Mouse (Mus musculus) limb, embryonic 14.5 days (tissue): ENCODE measurements around the gene Ocm. TPM values are rescaled to one million over a fixed set of nuclear protein-coding genes. Genes with fewer than 3 reads are reported as not detected.

Source experiments
- ATAC-seq: fragments of 200-750 bp; cut with Nextera tagmentation; 2 replicates; pipeline ENCODE4 v1.8.0; 2017; ENCODE audit warnings: low read depth, moderate number of reproducible peaks, moderate TSS enrichment; ENCODE audit not compliant: low FRiP score
- DNase-seq: peaks from one replicate; pipeline ENCODE4 v3.0.0-alpha.2; 2015; ENCODE audit warnings: low spot score
- H3K27ac ChIP-seq: fragments of 300-500 bp; sonication (generic); replicated peaks from 2 replicates; pipeline ENCODE4 v1.5.1; 2014; ENCODE audit warnings: low read depth, mild to moderate bottlenecking, low read length, moderate library complexity, mixed read lengths
- H3K27me3 ChIP-seq: fragments of 300-500 bp; sonication (generic); 2 replicates; pipeline ENCODE4 v1.6.1; 2014; ENCODE audit warnings: low read length, mixed read lengths; ENCODE audit not compliant: control insufficient read depth, insufficient read depth
- H3K36me3 ChIP-seq: fragments of 300-500 bp; sonication (generic); 2 replicates; pipeline ENCODE4 v1.6.1; 2014; ENCODE audit warnings: mild to moderate bottlenecking, low read length, moderate library complexity, mixed read lengths; ENCODE audit not compliant: control insufficient read depth, insufficient read depth
- H3K4me1 ChIP-seq: fragments of 300-500 bp; sonication (generic); 2 replicates; pipeline ENCODE4 v1.6.1; 2014; ENCODE audit warnings: antibody characterized with exemption, low read length, mixed read lengths; ENCODE audit not compliant: control insufficient read depth, insufficient read depth
- H3K4me2 ChIP-seq: fragments of 300-500 bp; sonication (generic); replicated peaks from 2 replicates; pipeline ENCODE4 v1.6.1; 2014; ENCODE audit warnings: low read depth, mild to moderate bottlenecking, low read length, moderate library complexity; ENCODE audit not compliant: severe bottlenecking
- H3K4me3 ChIP-seq: fragments of 300-500 bp; sonication (generic); replicated peaks from 2 replicates; pipeline ENCODE4 v1.5.1; 2014; ENCODE audit warnings: low read length
- H3K9ac ChIP-seq: fragments of 300-500 bp; sonication (generic); 2 replicates; pipeline ENCODE4 v1.6.1; 2014; ENCODE audit warnings: mild to moderate bottlenecking, low read depth, low read length, moderate library complexity; ENCODE audit not compliant: severe bottlenecking
- H3K9me3 ChIP-seq: fragments of 300-500 bp; sonication (generic); 2 replicates; pipeline ENCODE4 v1.6.1; 2016; ENCODE audit warnings: low read length; ENCODE audit not compliant: control insufficient read depth
- POLR2A ChIP-seq: fragments of 200-500 bp; IDR thresholded peaks from 2 replicates; pipeline ENCODE4 v1.8.0; 2012; ENCODE audit warnings: inconsistent platforms, mild to moderate bottlenecking, moderate library complexity, borderline replicate concordance; ENCODE audit not compliant: insufficient read depth, insufficient read length; ENCODE audit errors: extremely low read depth
- WGBS: fragments of 180-500 bp; shearing (Covaris S2); extraction: QIAGEN DNeasy Blood & Tissue Kit; methylation state at CpG from one replicate; pipeline ENCODE4 v1.1.7; 2014; 5-methylcytosine and 5-hydroxymethylcytosine counted together
- polyA plus RNA-seq, 2 experiments: library from polyadenylated mRNA; depleted of rRNA in 1 of 2; stranded (reverse) in 1 of 2; unstranded in 1 of 2; fragments of >200 nt; fragmentation: Nextera tagmentation in 1 of 2; extraction: Ambion mirVana in 1 of 2; gene quantifications; 2 replicates each; pipeline versions ENCODE4 v1.2.1 to v1.2.3; 2012 to 2014

Ocm gene
- polyA plus RNA-seq, 2 experiments, result not detected

- no peak for TF ChIP-seq POLR2A
- H3K27ac ChIP-seq, result no peak overlapping the region
- 85% methylated on average over 10 of the region's 10 CpGs for WGBS
- no peak overlapping the region for H3K4me3 ChIP-seq
- ATAC-seq (no peak), DNase-seq (no peak)
- no peak overlapping the region for H3K9ac ChIP-seq
- H3K27me3 ChIP-seq, result no peaks in the 10 kb centered on the region
- no peaks in the 10 kb centered on the region for H3K4me1 ChIP-seq
- H3K4me2 ChIP-seq, result no peak overlapping the region
- H3K36me3 ChIP-seq, result peaks cover 89% of the 10 kb centered on the region
- no peaks in the 10 kb centered on the region for H3K9me3 ChIP-seq
Measured at GRCm38 (mm10) chr5:143992661-143993060, 33.8 kb downstream of the Ocm start.

- H3K36me3 ChIP-seq, result peaks cover 83% of the 10 kb centered on the region
- no peak for ATAC-seq
Measured at GRCm38 (mm10) chr5:143990086-143990485, 36.4 kb downstream of the Ocm start.

GRCm38 (mm10) chr5:143989046-143989445 is 37.4 kb downstream of the Ocm start:
- DNase-seq (peak; percentile 36), ATAC-seq (peak; percentile 37)
- no peak overlapping the region for H3K27ac ChIP-seq
- H3K4me1 ChIP-seq, result no peaks in the 10 kb centered on the region
- peaks cover 85% of the 10 kb centered on the region for H3K36me3 ChIP-seq
- H3K9me3 ChIP-seq, result no peaks in the 10 kb centered on the region
- TF ChIP-seq POLR2A, result no peak
- WGBS, result 92% methylated on average over 4 of the region's 4 CpGs
- no peak overlapping the region for H3K4me3 ChIP-seq
- H3K4me2 ChIP-seq, result no peak overlapping the region
- H3K9ac ChIP-seq, result no peak overlapping the region
- no peaks in the 10 kb centered on the region for H3K27me3 ChIP-seq

More at GRCm38 (mm10) chr5:143990086-143990485, 36.4 kb downstream of the Ocm start:
- H3K9me3 ChIP-seq, result no peaks in the 10 kb centered on the region
- DNase-seq, result no peak
- H3K4me3 ChIP-seq, result no peak overlapping the region
- H3K9ac ChIP-seq, result no peak overlapping the region
- no peak overlapping the region for H3K27ac ChIP-seq
- H3K4me2 ChIP-seq, result no peak overlapping the region
- no peaks in the 10 kb centered on the region for H3K4me1 ChIP-seq
- TF ChIP-seq POLR2A, result no peak
- 89% methylated on average over 11 of the region's 11 CpGs for WGBS
- H3K27me3 ChIP-seq, result no peaks in the 10 kb centered on the region

- H3K9me3 ChIP-seq, result no peaks in the 10 kb centered on the region
- H3K4me2 ChIP-seq, result no peak overlapping the region
- DNase-seq, result no peak
- no peaks in the 10 kb centered on the region for H3K4me1 ChIP-seq
- ATAC-seq, result no peak
- H3K27ac ChIP-seq, result no peak overlapping the region
- peaks cover 76% of the 10 kb centered on the region for H3K36me3 ChIP-seq
- H3K4me3 ChIP-seq, result no peak overlapping the region
- 97% methylated on average over 3 of the region's 3 CpGs for WGBS
- H3K27me3 ChIP-seq, result no peaks in the 10 kb centered on the region
- no peak overlapping the region for H3K9ac ChIP-seq
- no peak for TF ChIP-seq POLR2A
Measured at GRCm38 (mm10) chr5:143987596-143987995, 38.9 kb downstream of the Ocm start.

GRCm38 (mm10) chr5:143985381-143985780 is 41.1 kb downstream of the Ocm start:
- H3K27ac ChIP-seq, result no peak overlapping the region
- no peaks in the 10 kb centered on the region for H3K4me1 ChIP-seq
- H3K9me3 ChIP-seq, result no peaks in the 10 kb centered on the region
- H3K36me3 ChIP-seq, result peaks cover 55% of the 10 kb centered on the region
- no peak for TF ChIP-seq POLR2A
- DNase-seq (no peak), ATAC-seq (no peak)
- H3K4me2 ChIP-seq, result no peak overlapping the region
- WGBS, result 88% methylated on average over 7 of the region's 7 CpGs
- H3K4me3 ChIP-seq, result no peak overlapping the region
- no peak overlapping the region for H3K9ac ChIP-seq
- no peaks in the 10 kb centered on the region for H3K27me3 ChIP-seq

- no peaks in the 10 kb centered on the region for H3K27me3 ChIP-seq
- H3K4me1 ChIP-seq, result no peaks in the 10 kb centered on the region
- DNase-seq (no peak), ATAC-seq (no peak)
- WGBS, result 69% methylated on average over 2 of the region's 2 CpGs
- no peak overlapping the region for H3K4me2 ChIP-seq
- no peak overlapping the region for H3K4me3 ChIP-seq
- H3K27ac ChIP-seq, result no peak overlapping the region
- H3K9ac ChIP-seq, result no peak overlapping the region
- H3K36me3 ChIP-seq, result peaks cover 26% of the 10 kb centered on the region
- H3K9me3 ChIP-seq, result no peaks in the 10 kb centered on the region
- no peak for TF ChIP-seq POLR2A
Measured at GRCm38 (mm10) chr5:143982361-143982760, 44.1 kb downstream of the Ocm start.
